1 mouse cellular context compared by ENCODE assay signal in genomic region chr11:98550311-98550974, GRCm38 (mm10).
A peak's percentile ranks its signal among the peaks of the same experiment; 100 is the strongest.
TF ChIP-seq lines count a peak whose summit lies in the region.

No protein-coding gene starts in this region.

TF ChIP-seq in CH12.LX, 34 proteins besides CTCF, POLR2A, EP300 and RAD21 (continued from another document):
- no peak for TF ChIP-seq ZKSCAN1 (IDR thresholded peaks at IDR 0.05; ENCODE audit: borderline replicate concordance, low read depth, low read length)
- peak; percentile 95 for TF ChIP-seq ETS1 (conservative IDR thresholded peaks at IDR 0.05; ENCODE audit: low read depth, low read length)
- TF ChIP-seq MAZ (IDR thresholded peaks at IDR 0.05; ENCODE audit: low read depth, low read length) = peak; percentile 90
- peak; percentile 39 for TF ChIP-seq USF1 (IDR thresholded peaks at IDR 0.05; ENCODE audit: low read depth, low read length)
- peak; percentile 96 for TF ChIP-seq MEF2A (IDR thresholded peaks at IDR 0.05; ENCODE audit: borderline replicate concordance, low read depth, low read length)
- TF ChIP-seq RCOR1 (conservative IDR thresholded peaks at IDR 0.05; ENCODE audit: low read depth, low read length) = peak; percentile 90
- peak; percentile 98 for TF ChIP-seq ZNF384 (IDR thresholded peaks at IDR 0.05; ENCODE audit: low read depth, low read length)
- peak; percentile 70; the same call in 1 of the 2 replicates for TF ChIP-seq MAFK (IDR thresholded peaks at IDR 0.05; ENCODE audit: insufficient replicate concordance, low read length)
- TF ChIP-seq MXI1 (IDR thresholded peaks at IDR 0.05; ENCODE audit: low read depth, low read length) = peak; percentile 99
- peak; percentile 58; the same call in 1 of the 2 replicates for TF ChIP-seq ELF1 (IDR thresholded peaks at IDR 0.05; ENCODE audit: low read depth, low read length)
- no peak for TF ChIP-seq NRF1 (IDR thresholded peaks at IDR 0.05; ENCODE audit: low read depth, low read length)
- peak; percentile 83; the same call in 1 of the 2 replicates for TF ChIP-seq JUN (IDR thresholded peaks at IDR 0.05; ENCODE audit: insufficient read depth, low read depth, low read length)
- TF ChIP-seq MYC (IDR thresholded peaks at IDR 0.05; ENCODE audit: low read depth, low read length) = peak; percentile 100
- TF ChIP-seq KAT2A (IDR thresholded peaks at IDR 0.05; ENCODE audit: insufficient replicate concordance, low read length) = peak; percentile 68; the same call in 1 of the 2 replicates
- peak; percentile 91 for TF ChIP-seq ZMIZ1 (IDR thresholded peaks at IDR 0.05; ENCODE audit: low read depth, low read length)
- TF ChIP-seq MAX (IDR thresholded peaks at IDR 0.05; ENCODE audit: low read length) = peak; percentile 97
- no peak for TF ChIP-seq GABPA (IDR thresholded peaks at IDR 0.05; ENCODE audit: insufficient replicate concordance, low read depth, low read length)
- TF ChIP-seq NELFE (IDR thresholded peaks at IDR 0.05; ENCODE audit: low read depth, low read length) = peak; percentile 73; the same call in 1 of the 2 replicates
- peak; percentile 93; the same call in 1 of the 2 replicates for TF ChIP-seq POLR2AphosphoS2 (IDR thresholded peaks at IDR 0.05; ENCODE audit: low read depth, low read length)
- no peak for TF ChIP-seq PAX5 (IDR thresholded peaks at IDR 0.05; ENCODE audit: low read length)
- peak; percentile 99 for TF ChIP-seq SIN3A (IDR thresholded peaks at IDR 0.05; ENCODE audit: low read length)
- TF ChIP-seq E2F4 (IDR thresholded peaks at IDR 0.05; ENCODE audit: insufficient replicate concordance, low read depth, low read length) = peak; percentile 70; the same call in 1 of the 2 replicates
- TF ChIP-seq HCFC1 (IDR thresholded peaks at IDR 0.05; ENCODE audit: low read depth, low read length) = peak; percentile 47; the same call in 1 of the 2 replicates
- peak; percentile 81 for TF ChIP-seq CHD2 (IDR thresholded peaks at IDR 0.05; ENCODE audit: low read length)
TF ChIP-seq in CH12.LX: peak in this region for 29.
